Mouse (Mus musculus) bone marrow, adult 2 months (tissue): ENCODE data around the gene Bsg.

Experiments
- CTCF ChIP-seq: fragments of 200-500 bp; IDR thresholded peaks from 2 replicates; pipeline ENCODE4 v1.5.1; 2011; ENCODE audit warnings: low read length, control low read depth; ENCODE audit not compliant: control insufficient read depth, insufficient read depth
- POLR2A ChIP-seq: fragments of 200-500 bp; IDR thresholded peaks from 2 replicates; pipeline ENCODE4 v1.6.1; 2011; ENCODE audit warnings: low read depth, mild to moderate bottlenecking, control low read depth, low read length, borderline replicate concordance; ENCODE audit not compliant: control insufficient read depth

DNA sequence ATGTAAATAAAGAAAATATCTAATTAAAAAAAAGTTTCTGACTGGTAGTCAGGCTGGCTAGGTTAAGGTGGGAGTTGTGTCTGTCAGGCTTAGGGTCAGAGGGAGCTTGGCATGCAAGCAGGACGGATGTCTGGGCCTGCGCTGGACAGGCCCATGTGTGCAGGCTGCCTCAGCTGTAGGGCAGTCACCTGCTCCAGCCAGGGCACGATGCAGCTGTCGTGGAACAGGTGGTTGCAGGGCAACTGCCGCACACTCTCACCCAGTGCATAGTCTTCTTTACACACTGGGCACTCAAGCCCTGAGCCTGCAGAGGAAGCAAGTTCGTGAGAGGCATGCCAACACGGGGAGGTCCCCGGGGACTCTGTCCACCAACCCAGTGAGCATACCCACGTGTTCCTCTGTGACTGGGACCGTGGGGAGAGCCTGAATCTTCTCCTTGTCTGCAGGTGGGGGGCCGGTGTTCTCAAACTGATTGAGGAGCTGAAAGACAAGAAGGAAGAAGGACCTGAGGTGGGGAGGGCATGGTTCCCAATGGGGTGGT lies 56.4 kb downstream of the Bsg start:
- no peak for TF ChIP-seq CTCF
- no peak for TF ChIP-seq POLR2A
